Mouse (Mus musculus): ENCODE data around the gene Olfr898.

Gene Olfr898

DNA sequence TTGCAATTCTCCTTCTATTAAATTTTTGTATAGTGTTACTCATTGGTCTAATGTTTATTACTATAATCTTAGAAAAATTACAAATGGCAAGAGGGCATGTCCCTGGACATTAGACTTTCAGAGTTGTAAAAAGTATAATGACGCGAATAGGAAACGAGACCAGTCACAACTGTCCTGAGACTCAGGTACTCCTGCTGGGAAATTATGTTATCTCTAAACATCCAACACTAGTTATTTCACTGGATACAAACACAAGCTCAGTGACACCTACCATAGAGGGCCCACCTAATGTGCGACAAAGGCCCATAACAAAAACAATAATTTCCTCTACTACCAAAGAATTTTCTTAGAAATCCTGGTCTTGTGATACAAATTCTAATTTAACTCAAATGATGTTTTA is at the start of gene Olfr898:
TSS of gene Olfr898 (plus strand) at position 301 of the 400 bp plus-strand sequence.
- DNase-seq = no peak

DNA sequence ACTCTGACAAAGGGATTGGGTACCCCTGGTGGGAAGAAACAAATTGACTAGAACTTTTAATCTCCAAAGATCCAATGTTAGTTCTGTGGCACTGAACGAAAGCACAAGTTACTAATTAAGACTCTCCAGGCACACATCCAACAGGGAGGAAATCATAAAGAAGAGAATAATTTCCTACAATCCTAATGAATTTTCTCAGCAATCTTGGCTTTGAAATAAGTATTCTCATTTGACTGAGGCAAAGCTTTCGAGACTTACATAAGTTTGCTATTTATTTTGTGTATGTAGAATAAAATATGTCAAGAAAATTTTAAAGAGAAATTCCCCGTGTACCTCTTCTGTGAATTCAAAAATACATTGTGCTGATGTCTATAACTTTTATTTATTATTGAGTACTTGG is 19.5 kb upstream of the Olfr898 start, which contains the start of gene Olfr25:
TSS of gene Olfr25 (plus strand) at position 301 of the 400 bp plus-strand sequence.
- DNase-seq = no peak

GRCm38 (mm10) chr9:38366596-38366995 is 18.4 kb downstream of the Olfr898 start, which contains the start of gene Olfr250:
Gene Olfr250, plus strand, starts transcription at chr9:38366896.
- no peak for DNase-seq

DNA sequence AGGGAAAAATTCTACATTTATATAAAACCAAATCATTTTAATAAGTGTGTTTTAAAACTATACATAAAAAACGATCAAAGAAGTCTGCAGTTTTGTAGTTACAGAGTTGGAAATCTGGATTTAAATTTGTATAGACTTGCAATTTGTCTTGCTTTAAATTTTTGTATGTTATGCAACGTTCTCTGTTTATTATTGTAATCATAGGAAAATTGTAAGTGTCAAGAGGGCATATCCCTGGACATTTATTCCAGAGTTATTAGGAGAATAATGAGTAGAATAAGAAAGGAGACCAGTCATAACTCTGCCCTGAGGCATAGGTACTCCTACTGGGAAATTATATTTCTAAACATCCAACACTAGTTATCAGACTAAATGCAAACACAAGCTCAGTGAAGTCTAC is 28.6 kb downstream of the Olfr898 start, which contains the start of gene Olfr251:
TSS of gene Olfr251 (plus strand) at position 301 of the 400 bp plus-strand sequence.
- DNase-seq = no peak

DNA sequence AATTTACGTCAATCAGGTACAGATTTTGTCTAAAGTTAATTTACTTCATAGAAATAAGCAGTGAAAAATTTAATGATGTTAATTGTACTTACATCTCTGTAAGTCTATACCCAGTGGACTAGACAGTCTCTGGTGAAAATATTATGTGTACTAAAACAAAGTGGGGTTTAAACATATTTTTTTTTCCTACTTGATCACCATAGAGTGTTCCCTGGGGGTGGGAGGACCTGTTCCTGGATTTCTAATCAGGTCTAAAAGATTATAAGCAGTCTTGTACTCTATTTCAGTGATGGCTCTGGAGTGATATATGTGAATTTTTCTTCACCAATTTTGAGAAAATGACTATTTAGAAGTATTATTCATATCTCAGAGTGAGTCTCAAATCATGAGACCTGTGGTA is 53.2 kb downstream of the Olfr898 start, which contains the start of gene Olfr147:
TSS of gene Olfr147 (plus strand) at position 301 of the 400 bp plus-strand sequence.
- DNase-seq = no peak
